Mouse (Mus musculus): ENCODE results near the gene Sorcs1. TPM values are rescaled to one million over a fixed set of nuclear protein-coding genes. Genes with fewer than 3 reads are reported as not detected.

Gene Sorcs1
- 0.14 TPM for polyA plus RNA-seq (2014; fragmentation: Illumina TruSeq; extraction: RNeasy Lipid Tissue Mini Kit (QIAGEN cat#74804); ENCODE audit: low read depth, low replicate concordance)

DNA sequence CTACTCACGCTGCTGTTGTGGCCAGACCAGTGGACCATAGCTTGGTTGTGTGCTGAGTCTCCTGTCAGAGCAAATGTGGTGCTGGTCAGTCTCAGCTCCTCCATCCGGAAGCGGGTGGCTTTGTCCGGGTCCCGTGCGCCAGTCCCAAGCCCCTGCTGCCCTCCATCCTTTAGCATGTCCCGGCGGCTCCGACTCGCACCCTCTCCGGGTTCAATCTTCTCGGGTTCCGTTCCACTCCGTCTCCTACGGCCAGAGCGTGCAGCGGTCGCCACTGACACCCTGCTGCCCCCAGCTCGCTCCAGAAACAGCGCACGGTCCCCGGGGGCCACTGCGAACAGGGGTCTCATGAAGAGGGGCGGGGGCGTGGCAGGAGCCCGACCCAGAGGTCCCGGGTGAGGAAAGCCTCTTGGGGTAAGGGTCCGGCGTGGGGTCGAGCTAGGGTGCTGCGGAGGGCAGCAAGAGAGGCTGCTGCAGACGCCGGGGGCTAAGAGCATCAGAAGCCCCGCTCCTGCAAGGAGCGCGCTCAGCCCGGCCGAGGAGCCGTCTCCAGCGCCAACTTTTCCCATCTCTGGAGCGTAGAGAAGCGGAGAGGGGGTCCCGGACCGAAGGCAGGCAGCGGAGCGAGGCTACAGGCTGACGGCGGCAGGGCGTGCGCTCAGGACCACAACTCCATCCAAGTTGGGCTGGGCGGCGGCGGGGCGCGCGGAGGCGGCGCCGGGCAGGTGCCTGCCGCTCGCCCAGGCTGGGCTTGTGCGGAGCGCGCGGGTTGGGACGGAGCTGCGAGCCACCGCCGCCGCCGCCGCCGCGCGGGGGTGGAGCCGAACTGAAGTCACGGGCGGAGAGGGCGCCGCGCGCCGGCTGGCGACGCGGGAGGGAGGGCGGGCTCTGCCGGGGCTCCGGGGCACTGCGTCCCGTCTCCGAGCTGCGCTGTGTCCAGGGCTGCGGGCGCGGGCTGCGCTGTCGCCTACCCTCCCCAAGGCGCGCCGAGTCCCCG is at the start of gene Sorcs1:
Gene Sorcs1, minus strand, starts transcription at position 744 of the 994 bp plus-strand sequence.

